ENCODE assay signal across 12 mouse cellular contexts in the genomic region with DNA sequence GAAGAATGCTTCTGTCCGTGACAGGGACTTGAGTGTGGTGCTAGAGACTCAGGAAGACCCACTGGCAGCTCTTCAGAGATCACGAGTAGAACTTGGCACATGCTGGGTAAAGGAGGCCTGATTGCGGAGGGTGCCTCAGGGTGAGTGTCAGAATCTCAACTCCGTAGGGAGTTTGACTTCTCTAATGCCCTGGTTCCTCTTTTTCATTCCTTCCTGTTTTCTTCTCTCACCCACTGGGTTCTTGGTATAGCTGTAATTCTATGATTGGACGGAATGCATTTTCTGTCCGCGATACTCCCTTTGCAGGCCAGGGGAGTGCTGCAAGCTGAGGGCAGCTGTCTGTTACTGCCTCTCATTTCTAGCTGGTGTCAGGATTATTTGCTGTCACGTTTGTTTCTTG. TPM values are rescaled to one million over a fixed set of nuclear protein-coding genes. Genes with fewer than 3 reads are reported as not detected.
DNase-seq lines count a peak whose midpoint lies in the region; ATAC-seq and TF ChIP-seq lines count a peak whose summit lies in the region.
"Had no signal": no experiment of that assay in that cellular context is flagged by ENCODE, and none has a peak within 500 bp of the region (broad histone marks: within the 10 kb centered on the region; RNA-seq: fewer than 3 reads in every experiment).

A gene (plus strand): TSS at position 115 of the 400 bp plus-strand sequence.

- H3K27me3 ChIP-seq in liver, embryonic 11.5 days (replicated peaks; ENCODE audit: control insufficient read depth, insufficient read depth, low read length), result no peaks in the 10 kb centered on the region
- H3K27me3 ChIP-seq in lung, postnatal 0 days (replicated peaks; ENCODE audit: insufficient read depth, low read length), result no peaks in the 10 kb centered on the region
- H3K27me3 ChIP-seq: forebrain, embryonic 13.5 days; hindbrain, embryonic 15.5 days had no signal

- no peak for TF ChIP-seq CTCF in lung, postnatal 0 days (IDR thresholded peaks at IDR 0.05)

- peak; percentile 38; the same call in 1 of the 2 replicates for ATAC-seq in frontal cortex, adult (ENCODE audit: low TSS enrichment)
- peak; percentile 20; the same call in 1 of the 2 replicates for ATAC-seq in liver, embryonic 11.5 days (replicated peaks; ENCODE audit: low FRiP score)
- no peak for ATAC-seq in lung, postnatal 0 days
- ATAC-seq: forebrain, embryonic 13.5 days had no signal

- no peak within 1 kb of the TSS for H3K27ac ChIP-seq in liver, embryonic 11.5 days (ENCODE audit: low read depth, low read length)
- no peak within 1 kb of the TSS for H3K27ac ChIP-seq in lung, postnatal 0 days (ENCODE audit: low read length)
- H3K27ac ChIP-seq: forebrain, embryonic 13.5 days; hindbrain, embryonic 15.5 days; kidney, postnatal 0 days; midbrain, embryonic 10.5 days had no signal

- no peak within 1 kb of the TSS for H3K9ac ChIP-seq in liver, embryonic 11.5 days (ENCODE audit: low read depth, low read length)
- no peak within 1 kb of the TSS for H3K9ac ChIP-seq in lung, postnatal 0 days (replicated peaks; ENCODE audit: low read depth)
- H3K9ac ChIP-seq: forebrain, embryonic 13.5 days; hindbrain, embryonic 15.5 days had no signal

- no peaks in the 10 kb centered on the region for H3K4me1 ChIP-seq in liver, embryonic 11.5 days (replicated peaks; ENCODE audit: control insufficient read depth, insufficient read depth, low read length)
- H3K4me1 ChIP-seq in lung, postnatal 0 days (ENCODE audit: insufficient read depth, low read depth, low read length), result no peaks in the 10 kb centered on the region
- H3K4me1 ChIP-seq: forebrain, embryonic 13.5 days; hindbrain, embryonic 15.5 days; midbrain, embryonic 10.5 days had no signal

- WGBS in liver, embryonic 11.5 days, result 73% methylated on average over 8 of the region's 8 CpGs
- 84% methylated on average over 8 of the region's 8 CpGs for WGBS in lung, postnatal 0 days

- DNase-seq in frontal cortex, postnatal 25 days (ENCODE audit: low spot score in 2 of 2), result no peak
- DNase-seq in liver, embryonic 11.5 days (ENCODE audit: low spot score), result no peak
- no peak for DNase-seq in liver
- DNase-seq in lung, postnatal 0 days (ENCODE audit: low spot score), result peak; percentile 35
- peak; percentile 59 to 62 for DNase-seq in spleen, postnatal 36 days (ENCODE audit: low spot score in 2 of 2)
- no peak for DNase-seq in thymus, postnatal 10 days (ENCODE audit: low spot score in 2 of 2)
- no peak for DNase-seq in retina, embryonic 14.5 days (ENCODE audit: low spot score)

- TF ChIP-seq EP300 in lung, postnatal 0 days (IDR thresholded peaks at IDR 0.05), result no peak

- H3K36me3 ChIP-seq in liver, embryonic 11.5 days (ENCODE audit: control insufficient read depth, insufficient read depth, low read length), result no peaks in the 10 kb centered on the region
- no peaks in the 10 kb centered on the region for H3K36me3 ChIP-seq in lung, postnatal 0 days (ENCODE audit: insufficient read depth, low read length)
- H3K36me3 ChIP-seq: hindbrain, embryonic 15.5 days; midbrain, embryonic 10.5 days had no signal

- no peak within 1 kb of the TSS for H3K4me2 ChIP-seq in liver, embryonic 11.5 days
- H3K4me2 ChIP-seq in lung, postnatal 0 days (replicated peaks; ENCODE audit: low read depth, low read length), result no peak within 1 kb of the TSS
- H3K4me2 ChIP-seq: forebrain, embryonic 13.5 days; hindbrain, embryonic 15.5 days had no signal

- no peak within 1 kb of the TSS for H3K4me3 ChIP-seq in liver, embryonic 11.5 days (ENCODE audit: low read depth, low read length)
- no peak within 1 kb of the TSS for H3K4me3 ChIP-seq in lung, postnatal 0 days (ENCODE audit: low read depth, low read length)
- H3K4me3 ChIP-seq: forebrain, embryonic 13.5 days; hindbrain, embryonic 15.5 days; midbrain, embryonic 10.5 days had no signal

- H3K9me3 ChIP-seq in liver, embryonic 11.5 days (ENCODE audit: control insufficient read depth, low read length), result no peaks in the 10 kb centered on the region; the same call in 1 of the 2 replicates
- no peaks in the 10 kb centered on the region for H3K9me3 ChIP-seq in lung, postnatal 0 days (ENCODE audit: low read length)
- H3K9me3 ChIP-seq: forebrain, embryonic 13.5 days; hindbrain, embryonic 15.5 days had no signal

RNA-seq across cellular contexts. Expression of the gene that starts here (rescaled TPM):
- polyA plus RNA-seq in liver, embryonic 11.5 days (2014; fragmentation: Nextera tagmentation; extraction: Ambion mirVana), result 1.9 and 2.6 TPM in 2 replicates
- 13.2 and 19.8 TPM in 2 replicates for polyA plus RNA-seq in lung, postnatal 0 days (2015; fragmentation: Nextera tagmentation; extraction: Ambion mirVana)
- polyA plus RNA-seq: forebrain, embryonic 13.5 days had no signal

Comparison
In these comparisons a context has a peak if more than half of its experiments do, and no peak if none do; other contexts are left out.
1. DNase-seq: peak in lung, postnatal 0 days (single experiment) and spleen, postnatal 36 days (2 of 2); none in frontal cortex, postnatal 25 days (0 of 2), liver, embryonic 11.5 days (single experiment), liver (single experiment), thymus, postnatal 10 days (0 of 2) and retina, embryonic 14.5 days (single experiment).